Mouse (Mus musculus) neural tube, embryonic 10.5 days (tissue): Measurements from ENCODE around the gene Plekha3.

Experiments
- DNase-seq: peaks from one replicate; pipeline ENCODE4 v3.0.0-alpha.2; 2017; ENCODE audit warnings: low spot score; ENCODE audit errors: extremely low spot score

The Plekha3 gene

DNA sequence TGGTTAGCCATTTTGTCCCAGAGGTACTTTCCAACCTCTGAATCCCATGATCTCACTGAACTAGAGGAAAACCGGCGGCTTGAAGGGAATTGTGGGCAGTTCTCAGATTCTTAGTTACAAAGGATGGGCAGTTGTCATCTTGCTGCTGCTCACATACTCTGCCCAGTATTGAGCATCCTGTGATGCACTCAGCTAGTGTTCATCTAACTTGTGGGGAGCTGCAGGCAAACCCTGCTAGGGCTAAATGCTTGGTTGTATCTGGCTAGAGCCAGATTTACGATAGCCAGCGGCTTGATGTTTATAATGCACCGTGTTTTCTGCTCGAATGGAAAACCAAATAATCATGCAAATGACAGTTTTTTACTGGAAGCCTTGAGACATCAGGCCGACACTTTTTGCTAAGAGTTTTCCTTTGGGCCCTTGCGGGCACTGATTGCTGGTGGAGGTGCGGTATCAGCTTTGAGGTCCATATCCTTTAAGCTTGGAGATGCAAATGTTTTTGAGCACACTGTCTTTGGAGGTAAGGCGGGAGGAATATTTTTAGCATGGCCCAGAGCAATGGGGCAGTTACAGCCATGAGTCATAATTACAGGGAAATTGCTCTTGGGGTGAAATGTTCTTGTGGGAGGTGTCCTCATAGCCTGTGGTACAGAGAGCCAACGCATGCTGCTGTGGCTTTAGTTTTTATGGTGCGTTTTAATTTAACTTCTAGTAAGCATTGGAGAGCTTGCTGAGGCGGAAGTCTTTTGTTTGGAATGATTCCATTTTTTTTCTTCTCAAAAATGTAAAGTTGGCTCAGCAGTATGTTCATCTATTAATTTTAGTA lies 1.5 kb downstream of the Plekha3 start:
- peak; percentile 24 for DNase-seq

DNA sequence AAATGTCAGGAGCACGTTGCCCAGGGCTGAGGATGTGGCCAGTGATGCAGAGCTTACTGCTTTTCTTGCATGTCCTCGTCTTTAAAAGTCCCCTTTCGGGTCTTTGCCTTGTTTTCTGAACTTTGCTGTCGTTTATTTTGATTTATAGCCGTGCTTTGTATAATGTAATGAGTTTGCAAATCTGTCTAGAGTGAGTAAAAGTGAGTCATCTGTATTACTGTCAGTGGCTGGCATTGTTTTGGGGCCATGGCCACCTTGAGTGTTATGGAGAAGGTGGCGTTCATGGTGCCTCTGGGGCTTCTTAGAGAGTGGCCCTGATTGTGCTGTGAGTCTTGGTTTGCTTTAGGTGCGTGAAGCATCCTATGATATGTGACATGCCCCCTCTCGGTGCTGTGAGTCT lies 7.2 kb downstream of the Plekha3 start:
- no peak for DNase-seq

- no peak for DNase-seq
These were observed 11.9 kb downstream of the Plekha3 start for GRCm38 (mm10) chr2:76686986-76687385.

GRCm38 (mm10) chr2:76687608-76688007 lies 12.5 kb downstream of the Plekha3 start:
- no peak for DNase-seq

DNA sequence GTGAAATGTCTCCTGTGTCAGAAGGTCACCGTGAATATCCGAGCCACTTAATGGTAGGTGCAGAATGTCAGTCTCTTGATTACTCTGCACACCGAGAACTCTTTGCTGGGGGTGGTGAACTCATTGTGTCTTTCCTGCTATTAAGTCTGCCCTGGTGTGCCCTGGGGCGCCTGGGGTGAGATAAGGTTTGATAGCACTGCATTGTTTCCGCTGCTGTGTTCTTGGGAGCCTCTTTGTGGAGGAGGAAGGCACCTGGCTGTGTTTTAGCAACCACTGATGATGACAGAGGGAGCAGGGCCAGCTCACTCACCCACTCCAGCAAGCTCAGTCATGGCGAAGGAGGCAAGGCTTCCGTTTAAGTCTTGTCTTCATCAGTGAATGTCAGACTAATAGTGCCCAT lies 13.1 kb downstream of the Plekha3 start:
- no peak for DNase-seq

GRCm38 (mm10) chr2:76690436-76691204 lies 15.5 kb downstream of the Plekha3 start:
- DNase-seq = no peak

- DNase-seq = no peak
These were observed 18.7 kb downstream of the Plekha3 start for GRCm38 (mm10) chr2:76693765-76694164.

DNA sequence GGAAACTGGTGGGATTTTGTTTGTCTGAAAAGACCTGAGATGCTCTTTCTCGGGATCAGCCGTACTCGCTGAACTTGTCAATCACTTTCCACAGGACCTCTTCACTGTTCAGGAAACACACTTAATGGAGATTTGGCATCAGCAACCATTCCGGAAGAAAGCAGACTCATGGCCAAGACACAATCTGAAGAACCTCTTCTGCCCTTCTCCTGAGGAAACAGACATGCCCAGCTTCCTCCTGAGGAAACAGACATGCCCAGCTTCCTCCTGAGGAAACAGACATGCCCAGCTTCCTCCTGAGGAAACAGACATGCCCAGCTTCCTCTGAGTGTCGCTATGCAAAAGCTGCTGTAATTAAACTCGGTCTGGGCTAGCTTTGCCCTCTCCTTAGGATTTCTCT lies 20.2 kb downstream of the Plekha3 start:
- no peak for DNase-seq

DNA sequence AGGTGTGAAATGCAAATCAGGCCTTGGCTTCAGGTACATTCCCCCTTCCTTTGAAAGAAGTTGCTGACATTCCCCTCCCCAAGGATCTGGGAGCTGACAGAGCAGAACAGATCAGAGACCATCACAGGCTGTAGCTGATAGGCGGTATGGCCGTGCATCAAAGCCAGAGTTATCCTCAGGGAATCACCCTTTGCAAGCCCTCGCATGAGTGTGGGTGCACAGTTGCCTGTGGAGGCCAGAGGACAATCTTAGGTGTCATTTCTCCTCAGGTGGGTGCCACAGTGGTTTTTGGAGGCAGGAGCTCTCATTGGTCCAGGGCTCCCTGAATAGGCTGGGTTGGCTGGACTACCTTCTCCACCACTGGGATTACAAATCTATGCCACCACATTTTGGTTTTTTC lies 27.1 kb downstream of the Plekha3 start:
- DNase-seq = no peak

DNA sequence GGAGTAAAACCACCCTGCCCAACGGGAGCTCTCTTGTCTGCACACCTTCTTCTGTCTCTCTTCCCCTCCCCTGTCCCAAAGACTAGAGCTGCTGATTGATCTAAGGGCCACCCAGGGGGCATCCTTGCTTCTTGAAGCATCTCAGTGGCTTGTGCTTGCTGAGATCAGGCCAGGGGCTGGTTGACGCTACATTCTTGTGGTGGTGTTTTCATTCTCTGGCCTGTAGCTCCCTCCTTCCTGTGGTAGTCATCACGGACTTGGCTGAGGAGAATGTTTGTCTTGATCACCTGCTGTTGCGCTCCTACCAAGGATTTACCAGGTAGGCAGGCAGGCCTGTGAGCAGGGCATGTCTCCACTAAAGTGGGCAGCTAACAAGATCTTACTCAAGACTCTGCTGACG lies 27.7 kb downstream of the Plekha3 start:
- DNase-seq = no peak

DNA sequence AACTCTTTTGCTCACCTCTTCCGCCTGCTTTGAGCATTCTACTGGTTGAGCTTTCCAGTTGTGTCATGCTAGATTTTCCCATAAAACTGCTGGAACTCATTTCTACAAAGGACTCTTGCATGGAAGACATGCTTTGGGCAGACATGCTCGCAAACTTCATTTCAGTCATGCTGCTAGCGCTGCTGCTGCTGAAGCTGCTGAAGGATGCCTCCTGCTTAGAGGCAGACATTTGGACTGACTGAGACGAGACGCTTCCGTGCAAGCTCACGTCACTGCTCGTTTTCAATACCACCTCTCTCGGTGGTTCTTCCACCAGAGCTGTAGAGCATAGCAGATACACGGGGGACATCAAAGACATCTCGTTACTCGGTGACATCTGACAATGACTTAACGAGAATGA lies 30.6 kb downstream of the Plekha3 start:
- no peak for DNase-seq

DNA sequence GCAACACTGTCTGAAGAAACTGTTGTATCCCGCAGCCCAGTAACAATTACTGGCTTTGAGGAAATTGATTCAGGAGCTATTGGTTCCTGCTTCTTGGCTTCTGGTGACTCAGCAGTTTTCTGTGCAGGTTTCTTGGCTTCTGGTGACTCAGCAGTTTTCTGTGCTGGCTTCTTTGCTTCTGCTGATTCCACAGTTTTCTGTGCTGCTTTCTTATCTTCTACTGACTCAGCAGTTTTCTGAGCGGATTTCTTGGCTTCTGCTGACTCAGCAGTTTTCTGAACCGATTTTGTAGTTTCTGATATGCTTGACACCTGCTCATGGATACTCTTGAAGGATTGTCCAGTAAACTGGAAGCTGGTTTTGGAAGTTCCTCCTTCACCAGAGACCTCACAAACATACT lies 33.4 kb downstream of the Plekha3 start:
- DNase-seq = no peak

DNA sequence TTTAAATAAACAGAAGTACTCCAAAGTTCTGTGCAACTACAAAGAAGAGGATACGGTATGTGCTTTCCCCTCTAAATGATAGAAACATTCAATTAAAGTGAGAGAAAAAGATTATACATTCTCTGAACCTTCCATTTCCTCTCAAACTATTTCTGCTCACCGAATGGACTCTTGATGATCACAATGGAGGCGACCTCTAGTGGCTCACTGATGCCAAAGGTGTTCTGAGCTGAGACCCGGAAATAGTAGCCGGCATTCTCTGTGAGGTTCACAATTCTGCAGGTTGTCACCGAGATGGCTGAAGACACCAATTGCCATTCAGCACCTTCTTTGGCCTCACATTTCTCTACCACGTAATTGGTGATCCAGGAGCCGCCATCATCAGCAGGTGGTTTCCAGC lies 39.9 kb downstream of the Plekha3 start:
- no peak for DNase-seq

- DNase-seq = no peak
These were observed 44.6 kb downstream of the Plekha3 start for GRCm38 (mm10) chr2:76719650-76720049.
